Mouse (Mus musculus): Measurements from ENCODE around the gene Cfl2. TPM values are rescaled to one million over a fixed set of nuclear protein-coding genes. Genes with fewer than 3 reads are reported as not detected.
"Not testable (repeated sequence)": the region's sequence is repeated elsewhere in the genome, so short reads cannot be mapped to it uniquely, and the experiment has no call there.

Gene Cfl2
- 223 TPM for polyA plus RNA-seq (2021)

DNA sequence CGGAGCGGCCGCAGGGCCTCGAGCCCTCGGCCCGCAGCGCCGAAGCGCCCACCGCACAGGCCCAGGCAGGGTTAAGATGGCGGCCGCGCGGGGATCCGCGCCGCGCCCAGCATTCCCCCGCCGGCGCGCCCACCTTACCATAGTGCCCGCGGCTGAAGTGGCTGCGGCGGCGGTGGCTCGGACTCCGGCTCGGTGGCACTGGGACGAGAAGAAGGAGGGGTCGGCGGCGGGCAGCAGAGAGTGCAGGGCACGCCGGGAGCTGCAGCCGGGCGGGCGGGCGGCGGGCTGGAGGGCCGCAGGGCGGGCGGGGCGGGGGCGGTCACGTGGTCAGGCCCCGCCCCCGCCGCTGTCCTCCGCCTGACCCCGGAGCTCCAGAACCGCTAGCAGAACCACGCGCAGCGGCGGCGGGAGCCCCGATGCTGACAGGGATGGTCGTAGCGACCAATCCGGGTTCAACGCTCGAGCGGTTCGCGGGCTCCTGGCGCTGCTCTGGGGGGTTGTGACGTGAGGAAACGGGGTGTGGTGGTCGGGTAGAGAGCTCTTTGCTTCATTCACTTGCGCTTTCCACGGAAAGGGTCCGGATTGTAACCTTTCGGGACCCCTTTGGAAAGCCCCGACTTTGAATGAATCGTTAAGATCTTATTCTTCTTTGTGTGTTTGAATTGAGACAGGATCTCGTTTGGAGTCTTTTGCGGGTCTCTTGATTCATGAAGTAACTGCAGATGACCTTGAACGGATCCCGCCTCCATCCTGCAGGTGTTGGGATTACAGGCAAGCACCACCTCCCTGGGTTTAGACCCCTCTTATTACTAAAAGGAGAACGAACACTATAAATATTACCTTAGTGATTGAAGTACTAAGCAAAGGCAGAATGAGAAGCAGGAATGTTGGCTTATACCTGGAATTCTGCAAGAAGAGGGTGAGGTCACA, at the start of gene Cfl2:
Cfl2 (minus strand) TSS at position 272 of the 930 bp plus-strand sequence.
- DNase-seq (ENCODE audit: low read depth, low spot score) = no peak
- peak; percentile 89 for ATAC-seq
- no peaks in the 10 kb centered on the region for H3K27me3 ChIP-seq
- in situ Hi-C loops (cut with MboI; ENCODE audit: low pct_unique_long_range_greater_than_20kb) = no loop called here
- ChIA-PET POLR2A (interaction anchor here (0.8 kb wide), 1 partner anchor 26 kb away, joined by 3 read pairs; no protein-coding TSS in a partner anchor), CTCF (interaction anchor here (1.4 kb wide), 1 partner anchor 32 kb away, joined by 4 read pairs; no protein-coding TSS in a partner anchor)
- TF ChIP-seq CTCF (IDR thresholded peaks at IDR 0.05) = peak; percentile 21

DNA sequence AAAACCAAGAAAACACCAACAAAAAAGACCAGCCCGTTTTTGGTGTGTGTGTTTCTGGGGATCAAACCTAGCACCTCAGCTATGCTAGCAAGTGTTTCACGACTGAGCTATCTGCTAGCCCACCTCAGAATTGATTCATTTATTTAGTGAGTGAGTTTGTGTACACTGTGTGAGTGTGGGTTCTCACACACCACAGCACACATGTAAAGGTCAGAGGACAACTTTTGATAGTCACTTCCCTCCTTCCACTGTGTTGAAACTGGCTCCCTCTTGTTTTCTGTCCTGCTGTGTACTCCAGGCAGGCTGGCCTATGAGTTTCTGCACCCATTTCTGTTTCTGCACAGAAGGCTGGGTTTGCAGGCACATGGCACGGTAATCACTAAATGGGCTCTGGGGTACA, 47.7 kb upstream of the Cfl2 start:
- POLR2A ChIA-PET = no interaction called here
- CTCF ChIA-PET = no interaction called here
- TF ChIP-seq CTCF (IDR thresholded peaks at IDR 0.05) = no peak
- no peak for DNase-seq (ENCODE audit: low read depth, low spot score)
- no peaks in the 10 kb centered on the region for H3K27me3 ChIP-seq
- in situ Hi-C loops (cut with MboI; ENCODE audit: low pct_unique_long_range_greater_than_20kb) = no loop called here
- ATAC-seq = no peak

DNA sequence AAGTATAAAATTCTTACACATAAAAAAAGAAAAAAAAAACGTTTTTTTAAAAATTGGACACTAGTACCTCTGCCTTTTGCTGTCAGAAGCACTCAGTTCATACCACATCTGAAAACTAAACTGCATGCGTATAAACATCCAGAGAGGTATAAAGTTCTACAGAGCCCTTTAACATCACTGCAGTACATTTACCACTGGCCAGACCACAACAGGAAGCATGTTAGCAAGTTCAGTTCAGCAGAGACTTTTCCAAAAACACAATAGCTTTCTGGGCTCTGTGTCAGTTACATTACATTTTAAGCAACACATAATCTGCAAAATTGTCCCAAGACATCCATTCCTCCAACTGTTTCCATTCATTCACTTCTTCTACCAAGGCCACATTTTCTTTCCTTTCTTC, 29.9 kb upstream of the Cfl2 start:
- POLR2A ChIA-PET; in situ Hi-C loops (cut with MboI; ENCODE audit: low pct_unique_long_range_greater_than_20kb); ATAC-seq; CTCF ChIA-PET; H3K27me3 ChIP-seq; DNase-seq (ENCODE audit: low read depth, low spot score): not testable (repeated sequence)

DNA sequence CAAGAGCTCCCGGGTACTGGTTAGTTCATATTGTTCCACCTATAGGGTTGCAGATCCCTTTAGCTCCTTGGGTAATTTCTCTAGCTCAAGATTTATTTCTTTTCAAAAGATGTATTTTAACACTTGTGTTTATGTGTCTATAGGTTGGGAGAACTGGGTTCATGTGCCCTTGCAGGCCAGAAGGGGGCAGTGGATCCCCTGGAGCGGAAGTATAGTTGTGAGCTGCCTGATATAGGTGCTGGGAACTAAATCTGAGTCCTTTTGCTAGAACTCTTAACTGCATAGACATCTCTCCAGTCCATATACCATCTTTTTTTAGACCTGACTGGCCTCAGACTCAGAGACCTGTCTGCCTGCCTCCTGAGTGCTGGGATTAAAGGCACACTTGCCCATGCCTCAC, 27.7 kb upstream of the Cfl2 start:
- CTCF ChIA-PET = interaction anchor here (0.9 kb wide), 1 partner anchor 10 kb away, joined by 4 read pairs; no protein-coding TSS in a partner anchor
- TF ChIP-seq CTCF (IDR thresholded peaks at IDR 0.05) = peak; percentile 23
- in situ Hi-C loops (cut with MboI; ENCODE audit: low pct_unique_long_range_greater_than_20kb) = no loop called here
- POLR2A ChIA-PET = no interaction called here
- DNase-seq (ENCODE audit: low read depth, low spot score) = no peak
- ATAC-seq = no peak
- H3K27me3 ChIP-seq = no peaks in the 10 kb centered on the region

DNA sequence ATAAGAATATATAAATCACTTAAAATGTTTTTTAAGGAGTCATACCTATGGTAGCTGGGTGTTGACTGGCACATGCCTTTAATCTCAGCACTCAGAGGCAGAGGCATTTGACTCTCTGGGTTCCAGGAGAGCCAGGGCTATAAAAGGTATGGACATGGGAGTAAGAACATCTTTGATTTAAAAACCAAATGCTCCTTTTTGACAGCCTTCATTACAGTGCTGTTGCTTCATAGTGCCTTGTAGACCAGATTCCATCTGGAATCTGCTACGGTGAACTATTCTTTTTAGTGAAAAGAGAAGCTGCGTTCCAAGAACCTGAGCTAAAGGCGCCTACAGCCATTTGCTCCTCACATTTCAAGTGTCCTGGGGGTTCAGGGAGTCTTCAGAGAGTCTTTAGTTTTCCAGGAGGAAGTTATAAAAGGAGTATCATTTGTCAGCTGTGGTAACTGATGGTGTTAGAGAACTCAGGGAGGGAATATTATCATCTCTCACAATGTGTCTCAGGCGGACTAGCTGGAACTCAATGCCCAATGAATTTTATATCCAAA, 25.0 kb upstream of the Cfl2 start:
- in situ Hi-C loops (cut with MboI; ENCODE audit: low pct_unique_long_range_greater_than_20kb) = no loop called here
- no peak for TF ChIP-seq CTCF (IDR thresholded peaks at IDR 0.05)
- CTCF ChIA-PET = interaction anchor here (1.4 kb wide), 1 partner anchor 57 kb away, joined by 3 read pairs; no protein-coding TSS in a partner anchor
- ATAC-seq (no peak), DNase-seq (ENCODE audit: low read depth, low spot score) (no peak)
- POLR2A ChIA-PET = no interaction called here
- no peaks in the 10 kb centered on the region for H3K27me3 ChIP-seq

DNA sequence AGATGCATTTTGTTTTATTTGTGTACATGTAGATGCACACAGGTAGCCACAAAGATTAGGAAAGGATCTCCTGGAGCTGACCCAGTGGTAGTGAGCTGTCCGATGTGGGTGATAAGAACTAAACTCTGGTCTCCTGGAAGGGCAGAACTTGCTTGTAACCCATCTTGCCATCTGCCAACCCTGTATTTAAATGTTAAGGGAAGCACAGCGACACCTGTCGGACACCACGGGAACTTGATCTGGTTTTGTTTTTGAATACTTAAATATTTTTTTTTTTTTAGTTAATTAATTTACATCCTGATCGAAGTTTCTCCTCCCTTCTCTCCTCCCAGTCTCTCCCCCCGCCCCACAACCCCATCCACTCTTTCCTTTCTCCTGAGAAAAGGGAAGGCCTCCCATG, 17.0 kb upstream of the Cfl2 start:
- in situ Hi-C loops (cut with MboI; ENCODE audit: low pct_unique_long_range_greater_than_20kb) = loop anchor here (5.0 kb wide), 1 partner anchor 47 kb away; no protein-coding TSS in a partner anchor
- ATAC-seq (no peak), DNase-seq (ENCODE audit: low read depth, low spot score) (no peak)
- peak; percentile 69 for TF ChIP-seq CTCF (IDR thresholded peaks at IDR 0.05)
- no peaks in the 10 kb centered on the region for H3K27me3 ChIP-seq
- CTCF ChIA-PET = interaction anchor here (0.8 to 3.8 kb wide), 5 partner anchors 9 to 50 kb away, joined by 3 to 13 read pairs (median 3); no protein-coding TSS in a partner anchor
- POLR2A ChIA-PET = interaction anchor here (1.1 kb wide), 1 partner anchor 45 kb away, joined by 6 read pairs; no protein-coding TSS in a partner anchor

DNA sequence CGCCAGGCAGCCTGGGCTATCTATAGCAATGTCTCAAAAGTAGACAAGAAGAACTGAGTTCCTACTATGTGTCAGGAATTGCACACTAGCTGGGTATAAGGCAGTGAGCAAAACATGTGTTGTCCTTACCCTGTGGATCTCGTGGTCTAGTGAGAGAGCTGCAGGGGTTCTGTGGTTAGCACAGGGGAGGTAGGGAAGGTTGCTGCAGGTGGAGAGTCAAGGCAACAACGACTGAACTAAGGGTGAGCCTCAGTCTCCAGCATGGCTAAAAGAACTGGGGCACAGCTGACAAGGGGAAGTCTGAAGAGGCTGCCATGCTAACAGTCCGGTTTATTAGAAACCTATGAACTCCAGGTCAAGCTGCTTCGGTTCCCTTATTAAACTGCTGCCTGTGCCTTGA, 16.5 kb upstream of the Cfl2 start:
- in situ Hi-C loops (cut with MboI; ENCODE audit: low pct_unique_long_range_greater_than_20kb) = loop anchor here (5.0 kb wide), 1 partner anchor 47 kb away; no protein-coding TSS in a partner anchor
- H3K27me3 ChIP-seq = no peaks in the 10 kb centered on the region
- ATAC-seq (no peak), DNase-seq (ENCODE audit: low read depth, low spot score) (no peak)
- ChIA-PET CTCF (interaction anchor here (0.8 to 3.8 kb wide), 4 partner anchors 10 to 50 kb away, joined by 3 to 13 read pairs (median 4); no protein-coding TSS in a partner anchor), POLR2A (interaction anchor here (1.1 kb wide), 1 partner anchor 45 kb away, joined by 6 read pairs; no protein-coding TSS in a partner anchor)
- no peak for TF ChIP-seq CTCF (IDR thresholded peaks at IDR 0.05)

DNA sequence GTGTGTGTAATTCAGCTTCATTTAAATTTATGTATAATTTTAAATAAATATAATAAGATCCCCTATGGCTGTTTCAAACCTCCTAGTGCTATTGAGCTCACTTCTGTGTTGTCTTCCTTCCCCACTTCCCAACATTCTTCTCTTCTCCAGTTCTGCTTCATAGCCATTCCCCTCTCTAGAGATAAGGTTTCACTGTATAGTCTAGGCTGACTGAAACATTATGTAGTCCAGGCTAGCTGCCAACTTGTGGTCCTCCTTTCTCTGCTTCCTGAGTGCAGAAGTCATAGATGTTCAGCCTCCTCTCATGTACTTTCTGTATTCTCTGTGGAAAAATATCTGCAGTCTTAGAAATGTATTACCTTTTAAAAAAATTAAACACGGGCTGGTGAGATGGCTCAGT, 15.2 kb upstream of the Cfl2 start:
- in situ Hi-C loops (cut with MboI; ENCODE audit: low pct_unique_long_range_greater_than_20kb) = loop anchor here (5.0 kb wide), 1 partner anchor 46 kb away; no protein-coding TSS in a partner anchor
- no peaks in the 10 kb centered on the region for H3K27me3 ChIP-seq
- no peak for DNase-seq (ENCODE audit: low read depth, low spot score)
- ChIA-PET POLR2A (no interaction called here), CTCF (no interaction called here)
- no peak for ATAC-seq
- no peak for TF ChIP-seq CTCF (IDR thresholded peaks at IDR 0.05)

DNA sequence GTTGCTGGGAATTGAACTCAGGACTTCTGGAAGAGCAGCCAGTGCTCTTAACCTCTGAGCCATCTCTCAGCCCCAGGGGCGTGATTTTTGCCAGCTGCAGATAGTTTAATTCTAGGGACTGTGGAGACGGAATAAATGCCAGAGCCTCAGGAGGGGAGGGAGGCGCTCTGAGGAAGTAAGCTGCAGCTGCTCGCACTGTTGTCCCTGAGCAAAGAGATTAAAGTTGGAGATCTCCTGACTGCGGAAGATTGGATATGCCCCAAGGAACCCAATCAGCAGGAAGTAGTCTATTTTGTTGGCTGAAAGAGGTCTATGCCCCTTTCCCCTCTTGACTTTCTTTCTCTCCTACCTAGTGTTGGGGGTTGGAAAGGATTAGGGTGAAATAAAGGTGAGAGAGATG, 14.2 kb upstream of the Cfl2 start:
- POLR2A ChIA-PET = no interaction called here
- CTCF ChIA-PET = no interaction called here
- no peaks in the 10 kb centered on the region for H3K27me3 ChIP-seq
- in situ Hi-C loops (cut with MboI; ENCODE audit: low pct_unique_long_range_greater_than_20kb) = loop anchor here (5.0 kb wide), 1 partner anchor 45 kb away; no protein-coding TSS in a partner anchor
- ATAC-seq = no peak
- no peak for TF ChIP-seq CTCF (IDR thresholded peaks at IDR 0.05)
- DNase-seq (ENCODE audit: low read depth, low spot score) = no peak

DNA sequence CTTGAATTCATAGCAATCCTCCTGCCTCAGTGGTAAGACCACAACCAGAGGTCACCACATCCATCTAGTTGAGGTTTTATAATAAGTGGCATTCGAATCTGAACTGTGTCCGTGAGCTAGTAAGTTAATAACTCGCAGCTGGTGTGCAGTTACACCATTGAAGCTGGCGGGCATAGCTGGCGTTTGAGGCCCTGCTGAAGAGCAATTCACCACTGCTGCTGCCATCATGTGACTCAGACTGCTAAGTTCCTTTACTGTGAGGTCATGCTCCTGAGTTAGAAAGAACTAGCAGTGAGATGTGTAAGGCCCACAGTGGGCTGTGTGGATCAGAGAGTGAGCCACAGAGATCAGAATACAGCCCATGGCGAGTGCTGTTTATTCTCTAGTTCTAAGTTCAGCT, 12.0 kb upstream of the Cfl2 start:
- ChIA-PET POLR2A (interaction anchor here (1.2 kb wide), 1 partner anchor 10 kb away, joined by 3 read pairs; no protein-coding TSS in a partner anchor), CTCF (interaction anchor here (0.9 kb wide), 2 partner anchors 10 to 40 kb away, joined by 3 read pairs; no protein-coding TSS in a partner anchor)
- H3K27me3 ChIP-seq = no peaks in the 10 kb centered on the region
- DNase-seq (ENCODE audit: low read depth, low spot score) (no peak), ATAC-seq (peak; percentile 74)
- in situ Hi-C loops (cut with MboI; ENCODE audit: low pct_unique_long_range_greater_than_20kb) = loop anchor here (5.0 kb wide), 1 partner anchor 42 kb away; no protein-coding TSS in a partner anchor
- TF ChIP-seq CTCF (IDR thresholded peaks at IDR 0.05) = no peak

Measured in Patski (cell line).